Mouse (Mus musculus) NIH3T3 (cell line): Measurements from ENCODE around the gene Memo1.
"Not testable (repeated sequence)": the region's sequence is repeated elsewhere in the genome, so short reads cannot be mapped to it uniquely, and the experiment has no call there.

ENCODE experiments used
- DNase-seq: peaks from one replicate; pipeline ENCODE4 v3.0.0-alpha.2; 2012; ENCODE audit warnings: low read depth

Gene Memo1

GRCm38 (mm10) chr17:74295026-74295970 is at the start of gene Memo1:
Memo1 (minus strand) TSS chr17:74295521.
- DNase-seq = peak; percentile 89

- DNase-seq = no peak
These were observed 45.8 kb upstream of the Memo1 start for GRCm38 (mm10) chr17:74341151-74341550.

GRCm38 (mm10) chr17:74338937-74339804 is 43.9 kb upstream of the Memo1 start, which contains the start of gene Spast:
Spast (plus strand) TSS chr17:74338987.
- peak; percentile 81 for DNase-seq

- DNase-seq = peak; percentile 97
These were observed 43.1 kb upstream of the Memo1 start for GRCm38 (mm10) chr17:74338225-74338931.

GRCm38 (mm10) chr17:74331049-74331676 is 35.8 kb upstream of the Memo1 start:
- DNase-seq = no peak

- peak; percentile 81 for DNase-seq
These were observed 32.8 kb upstream of the Memo1 start for GRCm38 (mm10) chr17:74328146-74328545.

DNA sequence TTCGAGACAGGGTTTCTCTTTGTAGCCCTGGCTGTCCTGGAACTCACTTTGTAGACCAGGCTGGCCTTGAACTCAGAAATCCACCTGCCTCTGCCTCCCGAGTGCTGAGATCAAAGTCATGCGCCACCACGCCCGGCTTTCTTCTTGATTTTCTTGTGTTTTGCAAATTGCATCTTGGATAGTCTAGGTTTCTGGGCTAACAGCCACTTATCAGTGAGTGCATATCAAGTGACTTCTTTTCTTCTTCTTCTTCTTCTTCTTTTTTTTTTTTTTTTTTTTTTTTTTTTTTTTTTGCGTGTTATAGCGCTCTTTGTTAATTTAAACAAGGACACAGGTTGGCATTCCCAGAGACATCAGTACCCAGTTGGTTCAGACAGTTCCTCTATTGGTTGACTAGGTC is 31.9 kb upstream of the Memo1 start:
- DNase-seq = not testable (repeated sequence)

GRCm38 (mm10) chr17:74323844-74324243 is 28.5 kb upstream of the Memo1 start, which contains the start of gene Dpy30:
Dpy30 (minus strand) TSS chr17:74323944.
- no peak for DNase-seq

GRCm38 (mm10) chr17:74322400-74323054 is 27.2 kb upstream of the Memo1 start:
- DNase-seq = peak; percentile 65

GRCm38 (mm10) chr17:74318721-74319120 is 23.4 kb upstream of the Memo1 start:
- no peak for DNase-seq

- peak; percentile 93 for DNase-seq
These were observed 21.1 kb upstream of the Memo1 start for GRCm38 (mm10) chr17:74316309-74316863.

DNA sequence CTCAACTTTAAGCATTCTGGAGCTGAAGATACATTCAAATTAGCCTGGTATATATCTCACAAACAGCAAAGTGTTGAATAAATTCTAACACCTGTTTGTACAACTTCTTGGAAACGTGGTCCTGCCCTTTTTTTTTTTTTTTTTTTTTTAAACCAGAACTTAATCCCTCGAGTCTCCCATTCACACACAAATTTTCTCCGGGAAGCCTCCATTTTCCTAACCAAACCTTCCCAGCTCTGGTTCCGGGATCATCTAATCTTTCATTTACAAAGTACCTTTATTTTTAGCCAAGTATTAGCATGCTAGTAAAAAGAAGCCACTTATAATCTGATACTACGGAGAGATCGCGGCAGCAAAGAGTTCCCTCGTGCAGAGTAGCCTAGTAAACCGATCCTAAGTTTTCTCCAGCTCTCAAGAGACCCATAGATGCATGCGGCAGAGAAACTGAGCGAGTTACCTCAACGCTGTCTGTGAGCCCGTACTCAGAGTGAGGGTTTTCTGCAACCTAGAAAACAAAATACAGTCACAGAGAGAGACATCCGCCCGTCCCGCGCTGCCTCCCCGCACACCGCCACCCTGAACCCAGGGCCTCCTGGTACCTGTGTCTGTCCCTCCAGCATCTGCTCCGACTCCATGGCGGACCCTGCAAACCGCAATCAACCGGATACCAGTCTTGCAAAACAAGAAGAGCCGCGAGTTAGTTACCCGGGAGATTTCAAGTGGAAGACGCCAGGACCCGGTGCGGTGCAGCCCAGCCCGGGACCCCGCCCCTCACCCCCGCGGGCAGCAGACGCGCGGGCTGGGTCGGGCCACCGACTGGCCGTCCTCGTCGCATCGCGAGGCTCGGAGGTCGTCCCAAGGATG is 20.4 kb upstream of the Memo1 start:
- DNase-seq = no peak

DNA sequence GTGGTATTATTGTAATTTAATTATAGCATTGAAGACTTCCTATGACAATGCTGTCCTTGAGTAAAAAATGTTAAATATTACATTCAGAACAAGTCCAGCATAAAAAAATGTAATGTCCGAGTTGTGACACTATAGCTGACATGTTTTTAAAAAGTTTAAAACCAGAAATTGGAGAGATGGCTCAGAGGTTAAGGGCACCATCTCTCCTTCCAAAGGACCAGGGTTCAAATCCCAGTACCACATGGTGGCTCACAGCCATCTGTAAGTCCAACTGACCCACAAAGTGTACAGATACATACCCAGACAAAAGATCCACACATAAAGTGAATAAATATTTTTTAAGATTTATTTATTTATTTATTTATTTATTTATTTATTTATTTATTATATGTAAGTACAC is 10.7 kb upstream of the Memo1 start:
- DNase-seq = no peak

GRCm38 (mm10) chr17:74305616-74306015 is 10.3 kb upstream of the Memo1 start:
- DNase-seq = no peak

GRCm38 (mm10) chr17:74304060-74304459 is 8.7 kb upstream of the Memo1 start:
- DNase-seq = no peak

- DNase-seq = no peak
These were observed 4.8 kb upstream of the Memo1 start for GRCm38 (mm10) chr17:74300089-74300488.

GRCm38 (mm10) chr17:74296991-74297390 is 1.7 kb upstream of the Memo1 start:
- DNase-seq = not testable (repeated sequence)

- DNase-seq = peak; percentile 84
These were observed 929 bp upstream of the Memo1 start for GRCm38 (mm10) chr17:74296076-74296823.
